Mouse (Mus musculus) mouse trophoblast stem cell (cell line): ENCODE data around the gene Osbpl7.

Experiments used
- in situ Hi-C, 2 experiments: fragments of 300-500 bp; cut with MseI, MboI; formaldehyde crosslinking; loops; 2 replicates in 1 of 2; 3 replicates in 1 of 2; pipeline ENCODE4 v1.15.1; 2025

The Osbpl7 gene

DNA sequence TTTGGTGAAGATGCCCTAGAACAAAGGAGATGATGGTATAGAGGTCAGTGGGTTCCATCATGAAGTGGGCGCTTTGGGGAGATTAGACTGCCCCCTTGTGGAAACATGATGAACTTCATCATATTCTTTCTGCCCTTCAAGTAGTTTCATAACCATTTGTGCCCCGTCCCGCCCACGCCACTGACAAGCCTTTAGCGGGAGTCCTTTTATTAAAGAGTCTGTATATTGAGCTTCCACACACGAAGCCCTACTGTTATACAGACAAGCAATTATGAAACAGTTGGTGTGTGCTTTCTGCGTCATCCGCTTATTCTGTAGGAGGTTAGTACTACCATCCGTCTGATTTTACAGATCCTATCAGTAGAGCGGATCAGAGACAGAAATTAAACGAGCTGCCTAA is 32.5 kb downstream of the Osbpl7 start:
- in situ Hi-C loops, result no loop called here

DNA sequence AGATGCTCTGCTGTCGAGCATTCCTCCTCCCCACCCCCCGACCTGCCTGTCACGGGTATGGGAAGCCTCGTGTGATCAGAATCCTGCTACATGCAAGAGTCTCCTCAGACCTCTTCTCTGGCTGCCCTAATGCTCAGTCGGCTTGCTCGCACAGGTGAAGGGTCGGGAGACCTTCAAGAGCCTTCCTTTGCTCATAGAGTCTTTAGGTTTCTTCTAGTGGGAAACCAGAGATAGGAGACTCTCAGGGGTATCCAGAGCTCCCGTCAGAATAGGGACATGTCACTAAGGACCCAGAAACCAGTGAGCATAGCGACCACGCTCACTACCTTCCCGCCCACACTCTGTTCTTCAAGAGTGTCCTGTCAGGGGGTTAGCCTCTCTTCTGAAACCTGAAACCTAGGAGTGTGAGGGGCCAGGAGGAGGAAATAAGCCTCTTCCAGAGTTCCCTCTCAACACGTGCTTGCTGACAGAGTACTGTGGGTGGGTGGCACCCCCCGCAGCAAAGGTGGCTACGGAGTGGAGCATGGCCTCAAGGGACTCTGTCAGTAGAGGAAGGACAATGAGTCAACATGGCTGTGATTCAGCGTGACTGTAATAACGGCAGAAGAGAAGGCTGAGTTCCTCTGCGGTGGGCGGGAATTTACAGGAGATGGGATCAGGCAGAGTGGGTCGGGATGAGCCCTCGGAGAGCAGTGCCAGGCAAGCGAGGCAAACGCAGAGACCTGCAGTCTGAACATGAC is 33.1 kb downstream of the Osbpl7 start:
- in situ Hi-C loops, result no loop called here

DNA sequence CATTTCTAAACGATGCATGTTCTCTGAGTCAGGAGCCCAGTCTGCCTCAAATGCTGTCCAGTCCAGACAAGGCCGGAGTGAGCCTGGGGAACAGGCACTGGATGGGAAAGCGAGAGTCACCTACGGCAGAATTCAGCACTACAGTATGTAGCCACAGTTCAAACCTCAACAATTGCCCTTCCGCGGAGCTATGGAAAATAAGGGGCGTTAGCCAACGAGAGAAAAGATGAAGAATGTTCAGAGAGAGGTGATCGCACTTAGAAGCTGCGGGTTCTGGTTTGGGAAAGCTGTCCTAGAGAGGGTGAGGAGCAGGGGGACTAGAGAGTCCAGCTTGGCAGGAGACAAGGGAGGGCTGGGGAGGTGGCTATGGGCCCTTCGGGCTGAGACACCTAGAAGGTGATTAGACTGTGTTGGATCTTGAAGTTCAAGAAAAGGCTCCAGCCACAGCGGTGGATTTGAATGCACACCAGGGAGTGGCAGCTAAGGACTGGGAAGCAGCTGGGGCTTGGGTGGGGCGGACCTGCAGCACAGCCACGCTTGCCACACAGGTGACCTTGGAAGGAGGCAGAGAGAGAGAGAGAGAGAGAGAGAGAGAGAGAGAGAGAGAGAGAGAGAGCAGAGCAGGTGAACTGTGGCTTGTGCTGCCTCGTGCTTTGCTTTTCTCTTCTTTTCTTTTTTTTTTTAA is 34.5 kb downstream of the Osbpl7 start:
- in situ Hi-C loops, result no loop called here

DNA sequence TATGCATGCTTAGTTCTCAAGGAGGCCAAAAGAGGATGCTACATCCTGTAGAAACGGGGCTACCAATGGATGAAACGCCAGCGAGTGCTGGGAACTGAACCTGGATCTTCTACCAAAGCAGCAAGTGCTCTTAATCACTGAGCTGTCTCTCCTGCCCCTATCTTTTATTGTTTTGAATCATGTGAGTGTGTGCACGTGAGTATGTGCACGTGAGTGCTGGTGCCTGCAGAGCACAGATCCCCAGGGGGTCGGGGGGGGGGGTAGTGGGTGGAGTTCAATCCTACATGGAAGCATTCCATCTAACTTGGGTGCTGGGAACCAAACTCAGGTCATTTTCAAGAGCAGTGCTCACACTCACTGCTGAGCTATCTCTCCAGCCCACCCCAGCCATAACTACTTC is 35.9 kb downstream of the Osbpl7 start:
- in situ Hi-C loops, result no loop called here

DNA sequence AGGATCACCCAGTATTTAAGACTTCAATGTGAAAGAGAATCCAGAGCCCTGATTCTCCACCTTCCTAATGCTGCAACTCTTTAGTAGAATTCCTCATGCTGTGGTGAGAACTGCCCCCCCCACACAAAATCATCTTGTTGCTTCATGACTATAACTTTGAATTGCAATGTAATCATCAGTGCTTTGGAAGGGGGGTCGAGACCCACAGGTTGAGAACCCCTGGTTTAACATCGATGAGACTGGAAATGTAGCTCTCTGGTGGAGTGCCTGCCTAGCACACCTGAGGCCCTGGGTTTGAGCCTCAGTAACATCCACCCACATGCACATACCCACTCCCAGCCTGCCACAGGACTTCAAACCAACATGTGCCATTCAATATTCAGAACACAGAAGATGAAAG is 44.2 kb downstream of the Osbpl7 start:
- in situ Hi-C loops, result no loop called here

DNA sequence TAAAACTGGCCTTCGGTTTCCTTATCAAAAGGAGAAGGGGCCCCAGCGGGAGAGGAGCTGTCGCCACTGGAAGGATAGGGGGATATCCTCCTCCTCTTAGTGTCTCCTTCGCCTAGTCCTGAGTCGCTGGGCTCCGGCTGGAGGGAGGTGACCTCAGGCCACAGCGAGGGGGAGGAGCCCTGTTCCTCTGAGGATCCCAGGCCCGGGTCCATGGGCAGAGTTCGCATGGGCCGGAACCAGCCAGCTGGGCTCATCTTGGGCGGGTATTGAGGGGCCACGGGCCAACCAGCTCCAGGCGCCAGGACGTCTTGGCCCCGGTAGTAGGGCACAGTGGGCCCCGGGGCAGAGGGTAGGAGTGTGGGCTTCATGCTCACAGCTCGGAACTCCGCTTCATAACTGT is 48.4 kb downstream of the Osbpl7 start:
- in situ Hi-C loops, result no loop called here

DNA sequence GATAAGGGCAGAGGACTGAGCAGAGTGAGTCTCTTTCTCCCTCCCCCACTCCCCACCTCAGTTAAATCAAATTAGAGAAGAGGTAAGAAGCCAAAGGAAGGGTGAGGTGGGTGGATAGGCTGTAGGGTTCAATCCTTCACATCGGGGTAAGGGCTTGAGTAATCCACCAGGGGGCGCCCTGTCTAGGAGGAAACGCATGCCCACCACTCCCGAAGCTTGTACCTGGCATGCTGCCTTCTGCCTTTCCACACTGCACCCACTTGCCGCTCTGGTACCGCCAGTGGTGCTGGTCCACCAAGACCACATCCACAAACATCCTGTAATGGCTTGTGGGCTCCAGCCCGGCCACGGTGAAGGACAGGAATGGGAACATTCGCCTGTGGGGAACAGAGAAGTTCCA is 51.3 kb downstream of the Osbpl7 start:
- in situ Hi-C loops, result no loop called here

DNA sequence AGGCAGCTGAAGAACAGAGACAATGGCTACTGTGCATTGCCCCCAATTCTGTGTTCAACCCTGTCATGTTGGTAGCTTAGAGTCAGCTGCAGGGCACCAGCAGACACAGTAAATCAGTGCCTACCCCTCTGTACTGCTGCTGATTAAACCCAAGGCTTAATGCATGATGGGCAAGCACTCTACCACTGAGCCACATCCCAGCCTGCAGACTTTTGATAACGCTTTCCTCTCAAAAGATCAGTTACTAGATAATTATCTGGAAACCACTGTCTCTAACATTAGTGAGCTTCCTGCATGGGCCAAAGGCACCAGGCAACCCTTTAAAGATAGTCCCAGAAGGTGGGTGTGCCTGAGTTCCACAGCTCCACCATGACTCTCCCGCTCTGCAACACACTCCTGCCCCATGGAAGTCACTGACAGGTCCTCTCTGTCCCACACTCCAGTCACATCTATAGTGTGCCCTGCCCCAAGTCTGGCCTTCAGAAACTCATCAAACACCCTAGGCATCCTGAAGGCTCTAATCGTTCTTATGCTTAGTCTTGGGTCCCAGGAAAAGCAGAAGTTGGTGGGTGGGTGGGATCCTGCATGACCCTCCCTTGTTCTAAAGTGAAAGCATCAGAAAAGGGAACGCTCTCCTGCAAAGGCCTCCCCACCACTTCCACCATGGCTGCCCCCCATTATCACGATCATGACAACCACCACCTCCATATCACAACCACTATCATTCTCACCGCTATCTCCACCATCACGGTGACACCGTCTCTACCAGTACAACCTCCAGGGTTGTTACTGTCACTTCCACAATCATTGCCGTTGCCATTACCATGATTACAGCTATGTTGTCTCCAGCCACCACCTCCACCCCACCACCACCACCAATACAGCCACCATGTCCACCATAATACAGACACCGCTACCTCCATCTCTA is 53.0 kb downstream of the Osbpl7 start:
- in situ Hi-C loops, result no loop called here

DNA sequence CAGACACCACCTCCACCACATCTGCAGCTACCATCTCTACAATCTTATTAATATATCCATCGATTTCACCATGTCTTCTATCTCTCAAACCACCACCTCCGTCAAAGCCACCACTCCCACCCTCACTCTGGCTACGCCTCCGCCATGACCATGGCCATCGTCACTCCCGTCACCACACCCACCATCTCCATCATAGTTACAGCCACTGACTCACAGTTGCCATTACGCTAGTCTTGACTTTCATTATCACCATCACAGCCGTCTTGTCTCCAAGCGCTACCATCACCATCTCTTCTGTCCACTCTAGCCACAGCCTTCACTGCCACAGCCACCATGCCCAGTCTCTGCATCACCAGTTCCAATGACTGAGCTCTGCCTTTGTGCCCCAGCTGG is 53.7 kb downstream of the Osbpl7 start:
- in situ Hi-C loops, result no loop called here

DNA sequence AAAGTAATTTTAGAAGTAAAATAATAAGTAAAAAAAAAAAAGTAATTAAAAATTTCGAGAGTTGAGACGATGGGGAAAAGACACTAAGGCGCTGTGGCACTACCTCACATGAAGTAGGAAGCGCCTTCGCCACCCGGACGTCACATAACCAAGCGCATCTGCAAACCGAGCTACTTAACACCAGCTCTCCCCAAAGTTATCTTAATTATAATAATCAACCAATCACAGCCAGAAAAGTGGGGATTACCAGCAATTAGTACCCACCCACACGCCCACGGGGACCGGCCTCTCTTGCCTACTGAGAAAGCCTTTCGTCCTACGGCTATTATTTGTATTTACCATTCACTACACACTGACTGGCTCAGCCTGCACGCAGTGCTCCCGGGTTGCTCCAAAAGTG is 58.5 kb downstream of the Osbpl7 start:
- in situ Hi-C loops, result no loop called here

DNA sequence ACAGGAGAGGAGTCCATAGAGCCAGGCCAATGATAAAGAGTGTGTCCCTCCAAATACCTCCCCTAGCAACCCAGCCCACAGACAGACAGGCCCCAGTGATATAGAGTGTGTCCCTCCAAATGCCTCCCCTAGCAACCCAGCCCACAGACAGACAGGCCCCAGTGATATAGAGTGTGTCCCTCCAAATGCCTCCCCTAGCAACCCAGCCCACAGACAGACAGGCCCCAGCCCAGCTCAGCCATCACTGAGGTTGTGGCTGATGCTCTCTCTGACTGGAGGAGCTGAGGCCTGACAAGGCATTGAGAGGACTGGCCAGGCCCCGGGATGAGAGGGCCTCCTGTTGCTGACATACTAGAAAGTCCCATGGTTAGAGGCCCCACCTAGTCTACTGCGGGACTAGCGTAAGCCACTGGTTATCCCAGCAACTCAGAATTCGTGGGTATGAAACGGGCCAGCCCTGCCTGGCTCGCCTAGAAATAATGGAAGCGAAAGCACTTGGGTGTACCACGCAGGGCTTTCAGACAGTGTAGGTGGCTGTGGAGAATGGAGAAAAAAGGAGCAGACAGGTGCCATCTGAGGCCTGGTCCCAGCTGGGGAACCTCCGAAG is 62.2 kb downstream of the Osbpl7 start:
- in situ Hi-C loops, result no loop called here

DNA sequence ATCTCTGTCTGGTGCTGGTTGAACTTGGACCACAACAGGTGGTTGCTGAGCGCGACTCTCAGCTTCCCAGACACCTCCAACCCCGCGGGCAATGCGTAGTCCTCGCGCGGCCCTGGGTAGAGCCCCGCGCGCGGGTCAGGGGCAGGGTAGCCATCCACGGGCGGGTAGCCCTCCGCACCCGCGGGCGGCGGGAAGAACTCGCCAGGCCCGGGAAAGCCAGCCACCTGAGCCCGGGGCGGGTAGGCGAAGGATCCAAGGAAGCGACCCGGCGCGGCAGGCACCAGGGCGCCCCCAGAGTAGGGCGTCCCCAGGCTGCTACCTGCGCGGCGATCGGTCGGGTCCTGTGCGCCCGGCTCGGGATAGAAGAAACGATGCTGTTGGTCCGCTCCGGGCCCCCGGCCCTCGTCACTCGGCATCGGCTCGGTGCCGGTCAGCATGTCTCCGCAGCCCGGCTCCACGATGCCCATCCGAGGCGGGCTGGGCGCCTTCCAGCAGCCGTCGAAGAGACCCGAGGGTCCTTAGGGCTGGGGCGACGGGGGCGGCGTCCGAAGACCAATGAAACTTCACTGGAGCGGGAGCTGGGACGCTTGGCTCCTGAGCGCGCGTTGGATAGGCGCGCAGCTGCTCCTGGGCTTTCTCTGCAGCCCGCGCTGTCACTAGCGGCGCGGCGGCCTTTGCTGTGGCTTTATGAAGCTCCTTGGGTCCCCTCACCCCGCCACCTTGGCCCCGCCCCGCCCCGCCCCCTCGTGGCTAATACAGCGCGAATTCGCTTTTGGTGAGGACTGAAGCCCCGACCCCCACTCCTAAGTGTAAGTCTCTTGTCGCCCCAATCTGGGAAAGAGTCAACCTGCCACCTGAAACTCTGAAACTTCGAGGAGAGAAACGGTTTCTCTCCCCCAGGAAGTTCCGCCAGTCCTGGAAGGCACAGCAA is 64.5 kb downstream of the Osbpl7 start, which contains the start of gene Tbx21:
Gene Tbx21 (minus strand): TSS at position 661 of the 931 bp plus-strand sequence.
- in situ Hi-C loops, result no loop called here

DNA sequence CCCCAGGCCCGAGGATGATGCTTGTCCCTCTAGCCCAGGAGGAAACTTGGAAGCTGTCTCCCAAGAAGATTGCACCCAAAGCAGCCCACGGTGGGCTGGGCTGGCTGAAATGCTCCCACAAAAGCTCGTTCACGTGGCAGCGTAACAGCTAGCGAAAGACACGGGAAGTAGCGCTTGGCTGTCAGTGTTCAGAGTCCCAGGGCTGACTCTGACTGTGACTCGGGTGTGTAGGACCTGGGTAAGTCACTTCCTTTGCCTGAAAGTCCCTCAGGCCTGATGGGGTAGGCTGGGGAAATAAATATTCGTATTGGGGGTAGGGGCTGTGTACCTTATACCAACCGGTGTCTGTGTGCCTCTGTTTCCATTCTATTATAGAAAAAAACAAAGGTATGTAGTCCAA is 65.4 kb downstream of the Osbpl7 start:
- in situ Hi-C loops, result no loop called here
